Mouse (Mus musculus) layer of hippocampus, adult 2 months (tissue): Measurements from ENCODE around the gene Gm8660. TPM values are rescaled to one million over a fixed set of nuclear protein-coding genes. Genes with fewer than 3 reads are reported as not detected.
"Not testable (repeated sequence)": the region's sequence is repeated elsewhere in the genome, so short reads cannot be mapped to it uniquely, and the experiment has no call there.

ENCODE experiments used
- DNase-seq, 2 experiments: peaks; one replicate each; pipeline ENCODE4 v3.0.0; 2022; ENCODE audit warnings: low spot score in 2 of 2
- H3K27ac ChIP-seq: fragments of 200-600 bp; 2 replicates; pipeline ENCODE4 v1.8.1; 2022
- H3K4me3 ChIP-seq: fragments of 200-600 bp; 2 replicates; pipeline ENCODE4 v1.8.1; 2022; ENCODE audit warnings: mild to moderate bottlenecking
- long read RNA-seq, 2 experiments: library from polyadenylated mRNA; stranded (forward); transcript quantifications; one replicate each; pipeline ENCODE4 v2.0.0; 2021; ENCODE audit warnings: borderline mapping rate in 2 of 2
- total RNA-seq, 2 experiments: library from RNA; stranded (reverse); gene quantifications; 2 replicates each; pipeline ENCODE4 v1.2.3; 2021

Gm8660 gene
- total RNA-seq, result not detected
- long read RNA-seq, experiment 1, result 0 reads
- long read RNA-seq, experiment 2, result 0 reads

GRCm38 (mm10) chr7:22370939-22371338 lies at the start of gene Gm8660:
Gene Gm8660, minus strand, starts transcription at chr7:22371039.
- H3K4me3 ChIP-seq, H3K27ac ChIP-seq, DNase-seq: not testable (repeated sequence)

- not testable (repeated sequence) for DNase-seq, H3K4me3 ChIP-seq, H3K27ac ChIP-seq
Observed at GRCm38 (mm10) chr7:22413283-22413682, 42.4 kb upstream of the Gm8660 start, which contains the start of gene Vmn1r148. Gene Vmn1r148, plus strand, starts transcription at chr7:22413583.

GRCm38 (mm10) chr7:22329617-22330016 lies 41.2 kb downstream of the Gm8660 start, which contains the start of gene Gm4187:
Gene Gm4187, minus strand, starts transcription at chr7:22329717.
- not testable (repeated sequence) for H3K4me3 ChIP-seq, H3K27ac ChIP-seq, DNase-seq

Other genes with a start within 250 kb of the Gm8660 start
- gene Gm10666, start 236.3 kb downstream of the Gm8660 start, total RNA-seq, result not detected
- gene Vmn1r142, start 207.0 kb downstream of the Gm8660 start, total RNA-seq, result not detected
- not detected for gene Vmn1r143, start 181.7 kb downstream of the Gm8660 start, total RNA-seq
- not detected for gene Gm8653, start 169.8 kb downstream of the Gm8660 start, total RNA-seq
- gene Gm8453, start 141.6 kb downstream of the Gm8660 start, total RNA-seq, result not detected
- gene Gm4187, start 41.3 kb downstream of the Gm8660 start, total RNA-seq, result not detected
- gene Vmn1r148, start 42.5 kb upstream of the Gm8660 start, total RNA-seq, result not detected
- gene Vmn1r149, start 67.2 kb upstream of the Gm8660 start, total RNA-seq, result not detected
- not detected for gene Gm10665, start 93.0 kb upstream of the Gm8660 start, total RNA-seq
- not detected for gene Vmn1r151, start 128.6 kb upstream of the Gm8660 start, total RNA-seq
- not detected for gene Vmn1r152, start 151.9 kb upstream of the Gm8660 start, total RNA-seq
- not detected for gene Gm8677, start 163.8 kb upstream of the Gm8660 start, total RNA-seq
- gene Gm4201, start 194.3 kb upstream of the Gm8660 start, total RNA-seq, result not detected
- gene Gm4565, start 217.1 kb upstream of the Gm8660 start, total RNA-seq, result not detected